Mouse (Mus musculus): ENCODE results near the gene Uncx. TPM values are rescaled to one million over a fixed set of nuclear protein-coding genes. Genes with fewer than 3 reads are reported as not detected.

The Uncx gene
- under 1 TPM in 1 of 2 experiments, not detected in 1; 0.20 TPM for total RNA-seq (2021)

- intact Hi-C loops (cut with DNase I) = no loop called here
- DNase-seq (ENCODE audit: low spot score in 2 of 2) = no peak
Measured at GRCm38 (mm10) chr5:139543214-139543613, at the start of gene Uncx. TSS of gene Uncx (plus strand) at chr5:139543494.

GRCm38 (mm10) chr5:139493690-139494089 lies 49.6 kb upstream of the Uncx start:
- intact Hi-C loops (cut with DNase I) = no loop called here
- DNase-seq (ENCODE audit: low spot score in 2 of 2) = no peak

- intact Hi-C loops (cut with DNase I) = no loop called here
Measured at GRCm38 (mm10) chr5:139495019-139495669, 48.1 kb upstream of the Uncx start.

GRCm38 (mm10) chr5:139496939-139497338 lies 46.4 kb upstream of the Uncx start:
- DNase-seq (ENCODE audit: low spot score in 2 of 2) = no peak
- intact Hi-C loops (cut with DNase I) = no loop called here

More at GRCm38 (mm10) chr5:139495019-139495669, 48.1 kb upstream of the Uncx start:
- DNase-seq (ENCODE audit: low spot score in 2 of 2) = peak; percentile 14 to 23

- intact Hi-C loops (cut with DNase I) = no loop called here
Measured at GRCm38 (mm10) chr5:139498791-139499190, 44.5 kb upstream of the Uncx start.

GRCm38 (mm10) chr5:139502281-139502680 lies 41.0 kb upstream of the Uncx start:
- intact Hi-C loops (cut with DNase I) = no loop called here
- peak; percentile 25 to 27 for DNase-seq (ENCODE audit: low spot score in 2 of 2)

More at GRCm38 (mm10) chr5:139498791-139499190, 44.5 kb upstream of the Uncx start:
- DNase-seq (ENCODE audit: low spot score in 2 of 2) = no peak

- intact Hi-C loops (cut with DNase I) = no loop called here
- DNase-seq (ENCODE audit: low spot score in 2 of 2) = peak; percentile 62 to 72
Measured at GRCm38 (mm10) chr5:139505073-139505606, 38.2 kb upstream of the Uncx start.

GRCm38 (mm10) chr5:139506207-139506606 lies 37.1 kb upstream of the Uncx start:
- intact Hi-C loops (cut with DNase I) = no loop called here
- no peak for DNase-seq (ENCODE audit: low spot score in 2 of 2)

- intact Hi-C loops (cut with DNase I) = no loop called here
- DNase-seq (ENCODE audit: low spot score in 2 of 2) = no peak
Measured at GRCm38 (mm10) chr5:139510682-139511366, 32.5 kb upstream of the Uncx start.

GRCm38 (mm10) chr5:139512201-139512600 lies 31.1 kb upstream of the Uncx start:
- no peak for DNase-seq (ENCODE audit: low spot score in 2 of 2)
- intact Hi-C loops (cut with DNase I) = no loop called here

GRCm38 (mm10) chr5:139516281-139516680 lies 27.0 kb upstream of the Uncx start:
- intact Hi-C loops (cut with DNase I) = no loop called here
- no peak for DNase-seq (ENCODE audit: low spot score in 2 of 2)

- intact Hi-C loops (cut with DNase I) = no loop called here
Measured at GRCm38 (mm10) chr5:139520069-139520834, 23.0 kb upstream of the Uncx start.

GRCm38 (mm10) chr5:139521987-139522386 lies 21.3 kb upstream of the Uncx start:
- no peak for DNase-seq (ENCODE audit: low spot score in 2 of 2)
- intact Hi-C loops (cut with DNase I) = no loop called here

More at GRCm38 (mm10) chr5:139520069-139520834, 23.0 kb upstream of the Uncx start:
- DNase-seq (ENCODE audit: low spot score in 2 of 2) = peak in 1 of 2 experiments; percentile 17

- intact Hi-C loops (cut with DNase I) = no loop called here
- DNase-seq (ENCODE audit: low spot score in 2 of 2) = no peak
Measured at GRCm38 (mm10) chr5:139528851-139529250, 14.4 kb upstream of the Uncx start.

GRCm38 (mm10) chr5:139535386-139535919 lies 7.8 kb upstream of the Uncx start:
- intact Hi-C loops (cut with DNase I) = loop anchor here (5.0 kb wide), 1 partner anchor 152 kb away; no protein-coding TSS in a partner anchor
- no peak for DNase-seq (ENCODE audit: low spot score in 2 of 2)

GRCm38 (mm10) chr5:139536211-139536910 lies 6.9 kb upstream of the Uncx start:
- intact Hi-C loops (cut with DNase I) = loop anchor here (1.0 to 5.0 kb wide), 2 partner anchors 132 to 151 kb away; no protein-coding TSS in a partner anchor
- peak; percentile 57 to 59 for DNase-seq (ENCODE audit: low spot score in 2 of 2)

GRCm38 (mm10) chr5:139536911-139537738 lies 6.2 kb upstream of the Uncx start:
- intact Hi-C loops (cut with DNase I) = loop anchor here (1.0 to 5.0 kb wide), 2 partner anchors 131 to 150 kb away; no protein-coding TSS in a partner anchor
- DNase-seq (ENCODE audit: low spot score in 2 of 2) = no peak

- DNase-seq (ENCODE audit: low spot score in 2 of 2) = no peak
- intact Hi-C loops (cut with DNase I) = loop anchor here (5.0 kb wide), 1 partner anchor 150 kb away; no protein-coding TSS in a partner anchor
Measured at GRCm38 (mm10) chr5:139537739-139538135, 5.6 kb upstream of the Uncx start.
